Mouse (Mus musculus): Measurements from ENCODE around the gene Wasl. TPM values are rescaled to one million over a fixed set of nuclear protein-coding genes. Genes with fewer than 3 reads are reported as not detected.

Gene Wasl
- polyA plus RNA-seq (2015; fragmentation: Nextera tagmentation; extraction: Ambion mirVana) = 82.1 and 99.1 TPM in 2 replicates

DNA sequence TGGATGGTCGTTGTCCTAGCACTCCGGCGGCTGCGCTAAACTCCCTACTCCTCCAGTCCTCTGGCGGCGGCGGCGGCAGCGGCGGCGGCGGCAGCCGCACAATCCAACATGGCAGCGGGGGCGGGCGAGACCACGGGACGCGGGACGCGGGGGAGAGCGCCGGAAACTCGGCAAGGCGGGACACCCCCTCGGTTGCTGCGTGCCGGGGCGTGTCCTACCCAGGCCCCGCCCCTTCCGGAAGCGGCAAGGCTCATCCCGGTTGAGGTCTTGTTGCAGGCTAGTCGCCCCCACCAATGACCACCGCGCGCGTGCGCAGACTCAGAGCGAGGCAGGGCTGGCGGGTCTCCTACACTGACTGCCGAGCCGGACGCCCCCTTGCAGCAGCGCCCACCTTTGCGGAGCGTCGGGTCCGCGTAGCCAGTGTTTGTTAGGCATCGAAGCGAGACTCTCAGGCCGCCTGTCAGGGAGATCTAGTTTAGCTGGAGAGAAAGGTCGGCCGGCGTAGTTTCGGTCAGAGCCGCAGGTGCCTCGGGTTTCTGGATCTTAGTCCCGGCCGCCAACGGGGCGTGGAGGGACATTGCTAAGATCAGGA, at the start of gene Wasl:
Wasl (minus strand) TSS at position 143 of the 592 bp plus-strand sequence.
- no peaks in the 10 kb centered on the region for H3K36me3 ChIP-seq (ENCODE audit: insufficient read depth, low read length)
- H3K9me3 ChIP-seq (ENCODE audit: low read length) = no peaks in the 10 kb centered on the region
- H3K27me3 ChIP-seq (ENCODE audit: insufficient read depth, low read length) = no peaks in the 10 kb centered on the region
- H3K4me1 ChIP-seq (ENCODE audit: insufficient read depth, low read length) = peaks cover 12% of the 10 kb centered on the region
- under 1% methylated on average over 61 of the region's 63 CpGs for WGBS
- peak within 1 kb of the TSS; percentile 97 for H3K4me3 ChIP-seq (ENCODE audit: low read length)
- peak within 1 kb of the TSS; percentile 81 for H3K4me2 ChIP-seq (replicated peaks; ENCODE audit: low read depth, low read length)
- peak within 1 kb of the TSS; percentile 97 for H3K9ac ChIP-seq (replicated peaks; ENCODE audit: low read length)
- H3K27ac ChIP-seq (ENCODE audit: low read length) = peak within 1 kb of the TSS; percentile 99
- ATAC-seq (ENCODE audit: low FRiP score, low TSS enrichment) = peak; percentile 99

DNA sequence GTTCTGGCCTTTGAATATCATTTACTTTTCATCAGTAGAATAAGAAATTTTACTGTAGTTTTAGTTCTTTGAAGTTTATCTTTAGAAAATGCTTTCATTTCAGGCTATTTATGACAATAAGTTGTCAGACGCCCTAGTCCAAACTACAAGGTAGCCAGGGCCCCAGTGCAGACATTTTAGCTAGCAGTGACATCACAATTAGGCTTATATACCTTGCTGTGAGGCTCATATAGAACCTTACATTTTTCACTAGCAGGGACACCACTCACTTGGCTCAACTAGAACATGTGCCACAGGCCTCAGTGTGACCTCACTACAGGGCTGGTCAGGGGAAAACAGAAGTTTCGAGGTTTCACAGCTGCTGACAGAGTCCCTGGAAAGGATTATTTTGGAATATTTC, 42.7 kb upstream of the Wasl start:
- H3K36me3 ChIP-seq (ENCODE audit: insufficient read depth, low read length) = no peaks in the 10 kb centered on the region
- H3K27ac ChIP-seq (ENCODE audit: low read length) = no peak overlapping the region
- no peak overlapping the region for H3K4me3 ChIP-seq (ENCODE audit: low read length)
- H3K9ac ChIP-seq (replicated peaks; ENCODE audit: low read length) = no peak overlapping the region
- ATAC-seq (ENCODE audit: low FRiP score, low TSS enrichment) = no peak
- 62% methylated on average over 2 of the region's 2 CpGs for WGBS
- H3K9me3 ChIP-seq (ENCODE audit: low read length) = no peaks in the 10 kb centered on the region
- no peaks in the 10 kb centered on the region for H3K4me1 ChIP-seq (ENCODE audit: insufficient read depth, low read length)
- H3K27me3 ChIP-seq (ENCODE audit: insufficient read depth, low read length) = no peaks in the 10 kb centered on the region
- H3K4me2 ChIP-seq (replicated peaks; ENCODE audit: low read depth, low read length) = no peak overlapping the region

GRCm38 (mm10) chr6:24707090-24707489, 42.3 kb upstream of the Wasl start:
- Histone ChIP-seq H3K36me3 (ENCODE audit: insufficient read depth, low read length) (no peaks in the 10 kb centered on the region), H3K4me1 (ENCODE audit: insufficient read depth, low read length) (no peaks in the 10 kb centered on the region), H3K27ac (ENCODE audit: low read length) (no peak overlapping the region), H3K4me2 (replicated peaks; ENCODE audit: low read depth, low read length) (no peak overlapping the region), H3K27me3 (ENCODE audit: insufficient read depth, low read length) (no peaks in the 10 kb centered on the region), H3K9ac (replicated peaks; ENCODE audit: low read length) (no peak overlapping the region), H3K9me3 (ENCODE audit: low read length) (no peaks in the 10 kb centered on the region), H3K4me3 (ENCODE audit: low read length) (no peak overlapping the region)
- no peak for ATAC-seq (ENCODE audit: low FRiP score, low TSS enrichment)
- WGBS = 82% methylated on average over 5 of the region's 5 CpGs

- WGBS = 93% methylated on average over 5 of the region's 5 CpGs
- no peaks in the 10 kb centered on the region for H3K36me3 ChIP-seq (ENCODE audit: insufficient read depth, low read length)
- H3K4me1 ChIP-seq (ENCODE audit: insufficient read depth, low read length) = no peaks in the 10 kb centered on the region
- ATAC-seq (ENCODE audit: low FRiP score, low TSS enrichment) = no peak
- H3K9me3 ChIP-seq (ENCODE audit: low read length) = no peaks in the 10 kb centered on the region
- no peak overlapping the region for H3K4me3 ChIP-seq (ENCODE audit: low read length)
- no peaks in the 10 kb centered on the region for H3K27me3 ChIP-seq (ENCODE audit: insufficient read depth, low read length)
- H3K4me2 ChIP-seq (replicated peaks; ENCODE audit: low read depth, low read length) = no peak overlapping the region
- H3K9ac ChIP-seq (replicated peaks; ENCODE audit: low read length) = no peak overlapping the region
- no peak overlapping the region for H3K27ac ChIP-seq (ENCODE audit: low read length)
These were observed 32.4 kb upstream of the Wasl start for GRCm38 (mm10) chr6:24697216-24697615.

GRCm38 (mm10) chr6:24696117-24696516, 31.3 kb upstream of the Wasl start:
- no peak for ATAC-seq (ENCODE audit: low FRiP score, low TSS enrichment)
- Histone ChIP-seq H3K4me3 (ENCODE audit: low read length) (no peak overlapping the region), H3K9ac (replicated peaks; ENCODE audit: low read length) (no peak overlapping the region), H3K36me3 (ENCODE audit: insufficient read depth, low read length) (no peaks in the 10 kb centered on the region), H3K27me3 (ENCODE audit: insufficient read depth, low read length) (no peaks in the 10 kb centered on the region), H3K9me3 (ENCODE audit: low read length) (no peaks in the 10 kb centered on the region), H3K27ac (ENCODE audit: low read length) (no peak overlapping the region), H3K4me1 (ENCODE audit: insufficient read depth, low read length) (no peaks in the 10 kb centered on the region), H3K4me2 (replicated peaks; ENCODE audit: low read depth, low read length) (no peak overlapping the region)
- 67% methylated on average over 4 of the region's 4 CpGs for WGBS

DNA sequence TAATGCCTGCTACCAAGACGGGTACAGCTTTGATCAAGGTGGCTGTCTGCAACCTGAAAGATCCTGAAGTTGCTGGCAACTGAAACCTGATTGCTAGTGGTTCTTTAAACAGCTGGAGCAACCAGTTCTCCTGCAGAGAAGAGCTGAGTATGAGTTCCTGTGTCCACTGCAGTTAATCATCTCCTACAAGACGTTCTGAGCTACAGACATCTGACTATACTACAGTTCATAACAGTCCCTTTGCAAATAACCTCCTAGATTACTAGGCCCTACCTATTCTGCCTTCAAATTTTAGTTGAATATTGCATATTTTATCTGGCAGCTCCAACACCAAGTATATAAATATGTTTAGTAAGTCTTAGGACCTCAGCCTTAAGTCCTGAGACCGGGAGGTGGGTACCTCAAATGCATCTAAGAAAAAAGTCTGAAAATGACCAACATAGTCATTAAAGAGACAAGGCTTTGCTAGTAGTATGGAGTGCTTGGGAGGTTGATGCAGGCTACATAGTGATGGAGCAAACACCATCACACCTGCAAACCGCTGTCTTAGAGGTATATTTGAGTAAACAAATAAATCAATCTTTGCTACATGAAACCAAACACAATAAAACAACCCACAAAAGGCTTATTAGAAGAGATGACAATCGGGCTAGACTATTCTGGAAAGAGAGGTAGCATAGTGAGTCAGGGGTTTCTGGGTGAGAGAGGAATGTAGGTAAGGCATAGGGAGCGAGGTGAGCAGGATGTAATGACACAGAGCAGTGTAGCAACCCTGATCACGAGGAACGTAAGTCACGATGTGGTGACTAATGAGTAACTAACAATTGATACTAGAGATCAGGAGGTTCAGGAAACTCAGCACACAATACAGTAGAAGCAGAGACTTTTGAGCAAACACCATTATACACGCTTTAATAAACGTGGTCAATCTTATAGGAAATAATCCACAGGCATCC, 29.9 kb upstream of the Wasl start:
- Histone ChIP-seq H3K9me3 (ENCODE audit: low read length) (no peaks in the 10 kb centered on the region), H3K9ac (replicated peaks; ENCODE audit: low read length) (no peak overlapping the region), H3K4me2 (replicated peaks; ENCODE audit: low read depth, low read length) (no peak overlapping the region), H3K4me1 (ENCODE audit: insufficient read depth, low read length) (no peaks in the 10 kb centered on the region), H3K4me3 (ENCODE audit: low read length) (no peak overlapping the region), H3K27me3 (ENCODE audit: insufficient read depth, low read length) (no peaks in the 10 kb centered on the region), H3K27ac (ENCODE audit: low read length) (no peak overlapping the region), H3K36me3 (ENCODE audit: insufficient read depth, low read length) (no peaks in the 10 kb centered on the region)
- 78% methylated on average over 11 of the region's 11 CpGs for WGBS
- no peak for ATAC-seq (ENCODE audit: low FRiP score, low TSS enrichment)

GRCm38 (mm10) chr6:24687871-24688270, 23.1 kb upstream of the Wasl start:
- no peak overlapping the region for H3K4me2 ChIP-seq (replicated peaks; ENCODE audit: low read depth, low read length)
- WGBS = 62% methylated on average over 1 of the region's 1 CpGs

GRCm38 (mm10) chr6:24683113-24683512, 18.3 kb upstream of the Wasl start:
- H3K9me3 ChIP-seq (ENCODE audit: low read length) = no peaks in the 10 kb centered on the region
- no peaks in the 10 kb centered on the region for H3K27me3 ChIP-seq (ENCODE audit: insufficient read depth, low read length)
- WGBS = 95% methylated on average over 3 of the region's 3 CpGs
- no peak overlapping the region for H3K4me3 ChIP-seq (ENCODE audit: low read length)
- no peak overlapping the region for H3K27ac ChIP-seq (ENCODE audit: low read length)
- no peaks in the 10 kb centered on the region for H3K4me1 ChIP-seq (ENCODE audit: insufficient read depth, low read length)
- no peak for ATAC-seq (ENCODE audit: low FRiP score, low TSS enrichment)
- H3K36me3 ChIP-seq (ENCODE audit: insufficient read depth, low read length) = no peaks in the 10 kb centered on the region
- H3K4me2 ChIP-seq (replicated peaks; ENCODE audit: low read depth, low read length) = no peak overlapping the region
- no peak overlapping the region for H3K9ac ChIP-seq (replicated peaks; ENCODE audit: low read length)

More at GRCm38 (mm10) chr6:24687871-24688270, 23.1 kb upstream of the Wasl start:
- ATAC-seq (ENCODE audit: low FRiP score, low TSS enrichment) = no peak
- Histone ChIP-seq H3K27ac (ENCODE audit: low read length) (no peak overlapping the region), H3K36me3 (ENCODE audit: insufficient read depth, low read length) (no peaks in the 10 kb centered on the region), H3K9me3 (ENCODE audit: low read length) (no peaks in the 10 kb centered on the region), H3K4me1 (ENCODE audit: insufficient read depth, low read length) (no peaks in the 10 kb centered on the region), H3K27me3 (ENCODE audit: insufficient read depth, low read length) (no peaks in the 10 kb centered on the region), H3K9ac (replicated peaks; ENCODE audit: low read length) (no peak overlapping the region), H3K4me3 (ENCODE audit: low read length) (no peak overlapping the region)

GRCm38 (mm10) chr6:24667829-24668228, 3.0 kb upstream of the Wasl start:
- ATAC-seq (ENCODE audit: low FRiP score, low TSS enrichment) = no peak
- no peak overlapping the region for H3K4me2 ChIP-seq (replicated peaks; ENCODE audit: low read depth, low read length)
- H3K27me3 ChIP-seq (ENCODE audit: insufficient read depth, low read length) = no peaks in the 10 kb centered on the region
- H3K4me3 ChIP-seq (ENCODE audit: low read length) = no peak overlapping the region
- WGBS = 65% methylated on average over 3 of the region's 3 CpGs
- no peaks in the 10 kb centered on the region; the same call in 1 of the 2 replicates for H3K4me1 ChIP-seq (ENCODE audit: insufficient read depth, low read length)
- H3K36me3 ChIP-seq (ENCODE audit: insufficient read depth, low read length) = no peaks in the 10 kb centered on the region
- no peak overlapping the region for H3K27ac ChIP-seq (ENCODE audit: low read length)
- H3K9me3 ChIP-seq (ENCODE audit: low read length) = no peaks in the 10 kb centered on the region
- H3K9ac ChIP-seq (replicated peaks; ENCODE audit: low read length) = no peak overlapping the region

- 91% methylated on average over 5 of the region's 5 CpGs for WGBS
- H3K9ac ChIP-seq (replicated peaks; ENCODE audit: low read length) = no peak overlapping the region
- no peak for ATAC-seq (ENCODE audit: low FRiP score, low TSS enrichment)
- H3K27ac ChIP-seq (ENCODE audit: low read length) = no peak overlapping the region
- no peak overlapping the region for H3K4me3 ChIP-seq (ENCODE audit: low read length)
- no peak overlapping the region for H3K4me2 ChIP-seq (replicated peaks; ENCODE audit: low read depth, low read length)
- H3K36me3 ChIP-seq (ENCODE audit: insufficient read depth, low read length) = no peaks in the 10 kb centered on the region
- no peaks in the 10 kb centered on the region for H3K9me3 ChIP-seq (ENCODE audit: low read length)
- no peaks in the 10 kb centered on the region for H3K27me3 ChIP-seq (ENCODE audit: insufficient read depth, low read length)
- H3K4me1 ChIP-seq (ENCODE audit: insufficient read depth, low read length) = peaks cover 9% of the 10 kb centered on the region
These were observed 1.4 kb upstream of the Wasl start for GRCm38 (mm10) chr6:24666248-24666647.
